Mouse (Mus musculus) 416B (cell line): ENCODE results near the gene Tmed4.

Experiments
- DNase-seq: peaks from one replicate; pipeline ENCODE4 v3.0.0; 2011; ENCODE audit warnings: low read depth

Gene Tmed4

GRCm38 (mm10) chr11:6274387-6275093 lies at the start of gene Tmed4:
Gene Tmed4, minus strand, starts transcription at chr11:6274870.
- DNase-seq: peak; percentile 98

DNA sequence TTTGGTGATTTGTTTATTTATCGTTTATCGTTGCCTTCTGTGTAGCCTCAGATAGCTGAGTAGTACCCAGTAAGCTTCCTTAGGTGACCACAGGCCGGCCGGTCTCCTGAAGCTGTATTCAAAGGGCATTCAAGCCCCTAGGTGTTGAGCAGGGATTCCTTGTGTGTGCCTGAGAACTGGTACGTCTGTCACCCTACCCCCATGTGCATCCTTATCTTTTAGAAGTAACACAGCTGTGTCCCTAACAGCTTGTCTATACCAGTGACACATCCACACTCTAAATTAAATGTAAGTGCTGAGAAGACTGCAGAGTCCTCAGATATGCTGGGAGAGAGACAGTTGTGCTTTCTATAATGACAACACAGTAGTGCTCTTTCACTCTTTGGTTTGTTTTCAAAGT lies 48.7 kb upstream of the Tmed4 start:
- DNase-seq: no peak

GRCm38 (mm10) chr11:6322086-6322485 lies 47.4 kb upstream of the Tmed4 start:
- no peak for DNase-seq

DNA sequence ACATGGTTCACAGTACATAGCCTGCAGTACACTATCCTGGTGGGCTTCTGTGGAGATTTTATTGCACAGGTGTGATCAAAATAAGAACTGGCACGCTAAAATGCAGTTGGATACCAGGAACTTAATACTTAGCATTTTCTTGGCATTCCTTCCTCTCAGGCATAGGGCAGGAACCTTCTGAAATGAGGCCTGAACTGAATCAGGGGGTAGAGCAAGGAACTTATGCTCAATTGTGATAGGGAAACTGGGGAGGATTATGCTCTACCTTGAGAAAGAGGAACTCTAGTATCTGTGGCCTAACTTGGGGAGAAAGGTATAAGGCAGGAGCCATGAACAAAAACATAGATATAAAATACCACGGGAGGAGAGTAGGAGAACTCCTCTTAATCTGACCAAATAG lies 44.7 kb upstream of the Tmed4 start:
- no peak for DNase-seq

GRCm38 (mm10) chr11:6318559-6318958 lies 43.9 kb upstream of the Tmed4 start:
- no peak for DNase-seq

DNA sequence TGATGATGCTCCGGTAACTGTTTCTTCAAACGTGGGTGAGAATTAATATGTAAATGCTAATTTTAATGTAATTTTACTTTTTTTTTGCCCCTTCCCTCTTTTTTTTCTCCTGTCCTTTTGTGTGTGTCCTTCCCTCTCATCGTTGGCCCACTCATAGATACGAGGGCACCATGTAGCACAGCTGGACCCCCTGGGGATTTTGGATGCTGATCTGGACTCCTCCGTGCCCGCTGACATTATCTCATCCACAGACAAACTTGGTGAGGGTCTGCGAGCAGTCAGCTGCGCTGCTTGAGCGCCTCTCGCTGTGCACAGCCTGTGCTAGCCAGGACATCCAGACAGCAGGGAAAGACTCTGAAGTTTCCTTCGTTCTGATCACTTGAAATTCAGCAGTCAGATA lies 42.2 kb upstream of the Tmed4 start:
- no peak for DNase-seq

DNA sequence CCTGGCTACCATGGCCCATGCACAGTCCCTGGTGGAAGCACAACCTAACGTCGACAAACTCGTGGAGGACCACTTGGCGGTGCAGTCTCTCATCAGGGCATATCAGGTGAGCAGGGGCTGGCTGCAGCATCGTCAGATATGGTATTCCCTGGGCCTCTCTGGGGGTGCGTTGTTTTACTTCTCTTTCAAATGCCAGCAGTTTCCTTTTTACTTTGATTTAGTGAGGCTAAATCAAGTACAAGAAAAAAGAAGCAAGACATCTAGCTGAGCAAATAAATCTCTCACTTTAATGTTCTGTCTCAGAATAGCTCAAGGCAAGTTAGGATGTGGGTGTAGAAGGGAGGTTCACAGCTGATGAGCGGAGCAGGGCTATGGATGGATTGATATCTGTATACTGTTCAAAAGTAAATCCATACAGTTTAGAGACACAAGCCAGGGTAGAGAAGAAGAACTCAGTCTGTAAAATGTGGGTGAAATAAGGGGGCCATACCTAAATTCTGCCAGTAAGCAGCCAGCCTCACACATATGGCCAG lies 39.3 kb upstream of the Tmed4 start:
- no peak for DNase-seq

GRCm38 (mm10) chr11:6308181-6308580 lies 33.5 kb upstream of the Tmed4 start:
- no peak for DNase-seq

DNA sequence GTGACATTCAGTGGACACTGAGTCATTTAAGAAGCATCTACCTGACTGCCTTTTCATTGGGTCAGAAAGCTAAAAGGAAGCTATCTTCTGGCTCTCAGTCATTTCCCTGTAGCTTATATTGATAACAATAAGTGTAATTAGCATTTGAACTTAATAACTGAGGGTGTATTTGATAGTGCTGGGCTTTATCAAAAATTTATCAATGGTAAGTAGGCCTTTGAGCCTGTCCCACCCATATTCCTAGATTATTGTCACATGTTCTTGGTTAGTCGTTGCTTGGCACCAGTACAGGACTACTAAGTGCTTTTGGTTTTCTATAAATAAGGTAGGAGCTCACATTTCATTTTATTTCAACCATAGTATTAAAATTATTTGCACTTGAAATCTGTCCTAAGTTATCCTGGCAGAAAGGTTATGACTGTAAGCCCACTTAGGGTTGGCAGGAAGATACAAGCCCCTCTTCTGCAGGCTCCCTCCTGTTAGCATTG lies 31.3 kb upstream of the Tmed4 start:
- DNase-seq: no peak

GRCm38 (mm10) chr11:6302793-6303192 lies 28.1 kb upstream of the Tmed4 start:
- no peak for DNase-seq

DNA sequence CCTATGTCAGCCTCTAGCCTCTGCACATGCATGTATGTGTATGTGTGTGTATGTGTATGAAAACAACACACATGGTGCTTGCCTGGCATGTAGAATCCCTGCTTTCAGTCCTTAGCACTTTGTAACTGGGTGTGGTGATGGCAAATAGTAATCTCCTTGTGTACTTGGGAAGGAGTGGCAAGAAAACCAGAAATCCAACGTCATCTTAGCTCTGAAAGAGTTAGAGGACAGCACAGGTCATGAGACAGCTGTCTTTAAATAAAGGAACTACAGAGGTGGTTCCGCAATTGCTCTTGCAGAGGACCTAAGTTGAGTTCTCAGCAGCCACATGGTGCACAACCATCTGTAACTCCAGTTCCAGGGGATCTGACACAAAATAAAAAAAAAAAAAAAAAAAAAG lies 24.8 kb upstream of the Tmed4 start:
- peak; percentile 41 for DNase-seq

DNA sequence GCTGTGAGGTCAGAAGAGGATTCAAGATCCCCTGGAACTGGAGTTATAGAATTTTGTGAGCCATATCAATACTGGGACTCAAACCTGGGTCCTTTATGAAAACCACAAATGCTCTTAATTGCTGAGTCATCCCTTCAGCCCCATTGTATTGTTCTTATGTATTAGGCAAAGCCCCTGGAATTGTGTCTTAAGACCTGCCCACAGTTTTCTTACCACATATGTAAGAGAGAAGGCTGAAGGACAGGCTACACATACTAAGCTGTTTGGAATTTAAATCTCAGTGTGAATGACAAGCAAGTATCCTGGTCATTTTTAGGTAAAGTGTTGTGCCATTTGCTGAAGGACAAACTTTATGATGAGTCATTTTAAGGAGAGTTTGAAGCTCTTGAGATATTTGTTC lies 21.4 kb upstream of the Tmed4 start:
- DNase-seq: peak; percentile 64

DNA sequence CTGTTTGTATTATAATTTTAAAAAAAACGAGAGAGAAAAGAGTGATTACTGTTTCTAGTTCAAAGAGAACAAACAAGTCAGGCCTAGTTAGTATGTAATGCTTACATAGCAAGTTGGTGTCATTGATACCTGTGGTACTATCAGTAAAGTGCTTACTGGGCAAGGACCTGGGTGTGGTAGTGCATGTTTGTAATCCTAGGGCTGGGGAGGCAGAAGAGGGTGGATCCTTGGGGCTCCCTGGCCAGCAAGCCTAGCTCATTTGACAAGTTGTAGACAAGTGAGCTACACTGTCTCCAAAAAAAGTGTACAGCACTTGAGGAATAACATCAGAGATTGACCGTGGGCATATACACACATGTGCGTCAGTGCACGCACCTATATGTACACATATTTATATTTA lies 20.0 kb upstream of the Tmed4 start:
- DNase-seq: no peak

GRCm38 (mm10) chr11:6293601-6294000 lies 18.9 kb upstream of the Tmed4 start:
- DNase-seq: no peak

DNA sequence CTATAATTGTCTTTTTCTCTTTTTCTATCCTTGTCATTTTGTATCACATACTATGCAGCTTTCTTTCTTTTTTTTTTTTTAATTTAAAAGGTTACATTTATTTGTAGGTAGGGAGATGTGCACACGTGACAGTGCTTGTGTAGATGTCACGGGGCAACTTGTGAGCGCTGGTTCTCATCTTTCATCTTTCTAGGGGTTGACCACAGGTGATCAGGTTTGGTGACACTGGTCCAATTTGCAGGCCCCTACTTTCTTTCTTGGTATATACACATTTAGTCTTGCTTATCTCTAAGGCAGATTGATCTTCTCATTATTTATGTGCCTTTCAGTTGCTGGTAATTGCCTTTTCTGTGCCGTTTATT lies 18.3 kb upstream of the Tmed4 start:
- DNase-seq: no peak

- peak; percentile 93 for DNase-seq
Observed at GRCm38 (mm10) chr11:6292116-6292987, 17.7 kb upstream of the Tmed4 start.

DNA sequence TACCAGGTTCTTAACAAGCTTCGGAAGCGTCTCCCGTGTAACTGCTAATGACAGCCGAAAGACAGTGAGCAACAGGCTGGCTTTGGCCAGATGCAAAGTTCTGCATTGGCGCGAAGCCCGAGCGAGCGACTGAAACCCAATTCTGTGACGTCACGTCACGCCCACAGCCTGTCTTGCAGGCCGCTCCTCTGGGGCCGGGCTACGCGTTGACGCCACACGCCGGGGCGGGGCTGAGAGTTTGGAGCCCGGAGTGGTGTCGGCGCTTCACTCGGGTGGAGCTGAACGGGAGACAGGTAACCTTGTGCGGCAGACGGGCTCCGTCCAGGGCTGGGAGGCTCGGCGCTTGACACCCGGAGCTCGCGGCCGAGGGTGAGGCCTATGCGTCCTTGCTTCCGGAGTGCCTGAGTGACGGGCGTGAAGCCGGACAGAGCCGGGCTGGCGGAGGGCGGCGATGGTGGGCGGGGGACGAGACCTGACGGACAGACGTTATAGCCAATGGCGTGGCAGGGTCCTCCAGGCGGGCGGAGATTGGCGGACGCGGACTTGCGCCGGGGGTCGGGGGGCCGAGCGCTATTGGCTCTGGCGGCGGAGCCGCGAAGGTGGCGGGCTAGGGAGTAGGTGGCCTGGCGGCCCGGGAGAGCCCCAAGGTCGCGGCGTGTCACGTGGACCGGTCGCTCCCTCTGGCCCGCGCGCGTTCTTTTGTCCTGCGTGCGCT lies 16.9 kb upstream of the Tmed4 start, which contains the start of gene Ogdh:
Gene Ogdh (plus strand): TSS at position 233 of the 715 bp plus-strand sequence.
- peak; percentile 98 for DNase-seq

GRCm38 (mm10) chr11:6290883-6291282 lies 16.2 kb upstream of the Tmed4 start:
- DNase-seq: no peak

GRCm38 (mm10) chr11:6290138-6290537 lies 15.5 kb upstream of the Tmed4 start:
- DNase-seq: no peak

- no peak for DNase-seq
Observed at GRCm38 (mm10) chr11:6282940-6283339, 8.3 kb upstream of the Tmed4 start.

- no peak for DNase-seq
Observed at GRCm38 (mm10) chr11:6276466-6276865, 1.8 kb upstream of the Tmed4 start.

DNA sequence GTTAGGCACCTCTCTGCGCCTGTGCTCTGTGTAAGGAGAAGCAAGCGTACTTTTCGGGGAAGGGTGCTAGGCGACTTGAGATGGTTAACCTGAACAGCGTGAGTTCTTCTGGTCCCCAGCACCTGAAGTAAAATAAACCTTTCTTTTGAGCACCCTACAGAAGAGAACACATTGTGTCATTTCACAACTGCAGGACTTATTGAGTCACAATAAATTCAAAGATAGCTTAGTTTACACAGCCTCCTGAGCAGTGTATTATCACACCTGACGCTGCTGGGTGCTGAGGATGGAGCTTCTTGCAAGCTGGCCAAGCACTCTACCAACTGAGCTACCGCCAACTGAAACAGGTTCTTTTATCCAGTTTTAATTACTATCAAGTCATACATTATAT lies 419 bp upstream of the Tmed4 start:
- no peak for DNase-seq
